Mouse (Mus musculus) CH12.LX (cell line): ENCODE data around the gene Gpr179.

ENCODE experiments used
- CHD2 ChIP-seq: IDR thresholded peaks from 2 replicates; pipeline ENCODE4 v1.6.1; 2011; ENCODE audit warnings: low read length, improper control_type of control experiment
- CTCF ChIP-seq, 2 experiments: IDR thresholded peaks in 1 of 2; conservative IDR thresholded peaks in 1 of 2; 2 replicates each; pipeline ENCODE4 v1.5.1; 2011 to 2012; ENCODE audit warnings: low read depth in 2 of 2, low read length in 2 of 2, improper control_type of control experiment in 1 of 2, inconsistent platforms in 1 of 2, mild to moderate bottlenecking in 1 of 2, moderate library complexity in 1 of 2
- EP300 ChIP-seq: IDR thresholded peaks from 2 replicates; pipeline ENCODE4 v1.6.1; 2011; ENCODE audit warnings: low read length, improper control_type of control experiment
- ETS1 ChIP-seq: conservative IDR thresholded peaks from 2 replicates; pipeline ENCODE4 v1.6.1; 2012; ENCODE audit warnings: low read depth, mild to moderate bottlenecking, inconsistent platforms, low read length, improper control_type of control experiment, moderate library complexity
- HCFC1 ChIP-seq: IDR thresholded peaks from 2 replicates; pipeline ENCODE4 v1.6.1; 2012; ENCODE audit warnings: low read depth, mild to moderate bottlenecking, inconsistent platforms, low read length, improper control_type of control experiment
- JUND ChIP-seq: conservative IDR thresholded peaks from 2 replicates; pipeline ENCODE4 v1.6.1; 2011; ENCODE audit warnings: low read depth, low read length, improper control_type of control experiment
- MXI1 ChIP-seq: IDR thresholded peaks from 2 replicates; pipeline ENCODE4 v1.6.1; 2011; ENCODE audit warnings: mild to moderate bottlenecking, low read depth, low read length, improper control_type of control experiment
- NELFE ChIP-seq: IDR thresholded peaks from 2 replicates; pipeline ENCODE4 v1.6.1; 2011; ENCODE audit warnings: low read depth, low read length, improper control_type of control experiment
- POLR2A ChIP-seq: IDR thresholded peaks from 2 replicates; pipeline ENCODE4 v1.6.1; 2011; ENCODE audit warnings: low read depth, mild to moderate bottlenecking, improper control_type of control experiment, low read length
- SIN3A ChIP-seq: IDR thresholded peaks from 2 replicates; pipeline ENCODE4 v1.6.1; 2012; ENCODE audit warnings: low read length, improper control_type of control experiment, inconsistent platforms
- TBP ChIP-seq: conservative IDR thresholded peaks from 2 replicates; pipeline ENCODE4 v1.6.1; 2011; ENCODE audit warnings: low read depth, low read length, improper control_type of control experiment
- UBTF ChIP-seq: IDR thresholded peaks from 2 replicates; pipeline ENCODE4 v1.6.1; 2012; ENCODE audit warnings: low read depth, mild to moderate bottlenecking, inconsistent platforms, low read length, improper control_type of control experiment, moderate library complexity
- USF1 ChIP-seq: IDR thresholded peaks from 2 replicates; pipeline ENCODE4 v1.6.1; 2014; ENCODE audit warnings: low read depth, mild to moderate bottlenecking, inconsistent platforms, low read length, improper control_type of control experiment

DNA sequence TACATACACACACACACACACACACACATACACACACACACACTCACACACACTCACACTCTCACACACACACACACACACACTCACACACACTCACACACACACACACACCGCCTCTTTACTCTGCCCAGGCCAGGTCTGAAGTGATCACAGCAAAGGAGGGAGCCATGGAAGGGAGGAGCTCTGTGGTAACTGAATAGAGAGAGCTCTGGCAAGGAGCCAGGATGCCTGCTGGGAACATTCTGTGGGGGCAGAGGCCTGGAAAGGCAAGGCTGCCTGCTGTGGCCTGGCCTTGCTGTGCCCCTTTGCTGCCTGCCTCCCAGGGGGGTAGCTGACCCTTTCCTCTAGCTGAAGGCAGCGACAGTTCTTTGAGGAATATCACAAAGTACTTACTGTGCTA is 1.8 kb downstream of the Gpr179 start:
- TF ChIP-seq POLR2A (no peak), CHD2 (no peak), CTCF (conservative IDR thresholded peaks at IDR 0.05 in 1 of 2, IDR thresholded peaks at IDR 0.05 in 1 of 2; ENCODE audit: low read depth in 2 of 2, low read length in 2 of 2) (no peak), ETS1 (no peak), USF1 (no peak), JUND (no peak), UBTF (no peak), NELFE (no peak), MXI1 (no peak), TBP (no peak), SIN3A (no peak), HCFC1 (no peak), EP300 (no peak)
